Mouse (Mus musculus): ENCODE measurements around the gene Snx8.

Gene Snx8

DNA sequence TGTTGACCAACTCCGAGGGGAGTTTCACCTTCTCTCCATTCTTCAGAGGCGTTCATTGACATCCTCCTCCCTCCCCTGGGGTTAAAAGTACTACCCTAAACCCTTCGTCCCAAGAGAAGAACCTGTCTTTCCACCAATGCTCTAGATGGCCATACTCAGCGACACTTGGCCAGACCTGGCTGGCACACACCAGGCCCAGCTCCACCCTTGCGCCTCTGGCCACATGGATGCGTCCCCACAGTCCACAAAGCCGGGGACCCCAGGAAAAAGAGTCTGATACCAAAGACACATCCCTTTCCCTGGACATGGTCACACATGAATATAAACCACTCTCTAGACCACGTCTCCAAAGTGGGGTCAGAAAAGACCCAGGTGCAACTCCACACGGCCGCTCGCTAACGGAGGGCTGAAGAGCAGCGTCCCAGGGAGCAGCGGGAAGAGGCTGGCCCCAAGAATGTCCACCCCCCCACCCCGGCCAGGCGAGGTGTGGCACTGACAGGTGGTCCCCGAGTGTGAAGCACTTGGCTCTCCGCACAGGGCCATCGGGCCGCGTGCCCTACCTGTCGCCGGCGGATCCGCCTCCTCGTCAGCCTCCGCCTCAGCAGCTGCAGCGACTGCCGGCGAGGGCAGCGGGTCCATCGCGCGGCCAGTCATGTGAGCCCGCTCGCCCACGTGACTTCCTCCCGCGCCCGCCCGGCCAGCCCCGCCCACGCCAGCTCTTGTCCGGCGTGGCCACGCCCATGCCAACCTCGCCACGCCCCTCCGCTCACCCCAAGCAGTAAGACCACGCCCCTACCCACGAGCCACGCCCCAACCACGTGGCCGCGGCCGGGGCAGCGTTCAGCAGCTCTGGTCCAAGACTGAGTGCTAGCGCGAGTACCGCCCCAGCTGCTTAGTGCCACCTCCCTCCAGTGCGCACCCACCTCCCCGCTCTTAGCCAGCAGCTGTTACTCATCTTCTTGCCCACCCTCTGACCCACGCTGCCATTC lies at the start of gene Snx8:
Snx8 (minus strand) TSS at position 675 of the 989 bp plus-strand sequence.
- in situ Hi-C loops (cut with MboI, MseI): loop anchor here in 1 of 2 experiments (5.0 kb wide), 1 partner anchor 47 kb away; no protein-coding TSS in a partner anchor

DNA sequence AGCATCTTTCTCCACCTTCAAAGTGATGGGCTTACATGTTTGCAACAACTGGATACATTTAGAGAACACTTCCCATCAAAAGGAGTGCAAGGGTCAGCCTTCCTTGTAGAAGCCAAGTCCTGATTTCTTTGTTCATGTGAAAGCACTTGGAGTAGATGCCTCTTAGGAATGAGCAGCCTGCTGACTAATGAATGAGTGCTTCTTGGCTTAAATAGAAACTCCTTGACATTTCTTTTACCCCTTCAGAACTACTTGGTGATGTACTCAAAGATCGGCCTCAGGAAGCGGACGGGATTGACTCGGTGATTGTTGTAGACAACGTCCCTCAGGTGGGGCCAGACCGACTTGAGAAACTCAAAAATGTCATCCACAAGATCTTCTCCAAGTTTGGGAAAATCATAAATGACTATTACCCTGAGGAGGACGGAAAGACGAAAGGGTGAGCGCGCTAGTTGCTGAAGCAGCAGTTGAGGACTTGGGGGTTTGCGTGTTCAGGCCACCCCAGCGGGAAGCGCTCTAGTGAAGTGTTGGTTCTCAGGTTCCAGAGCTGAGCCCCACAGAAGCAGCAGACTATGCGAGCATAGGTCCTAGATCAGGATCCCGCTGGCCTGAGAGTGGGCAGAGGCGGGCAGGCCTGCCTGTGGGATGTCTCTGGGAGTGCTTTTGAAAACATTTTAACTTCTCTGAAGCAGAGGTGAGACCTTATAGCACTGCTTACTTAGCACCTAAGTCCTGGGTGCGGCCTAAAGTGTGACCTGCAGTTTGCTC lies 36.1 kb upstream of the Snx8 start:
- in situ Hi-C loops (cut with MboI, MseI): no loop called here

DNA sequence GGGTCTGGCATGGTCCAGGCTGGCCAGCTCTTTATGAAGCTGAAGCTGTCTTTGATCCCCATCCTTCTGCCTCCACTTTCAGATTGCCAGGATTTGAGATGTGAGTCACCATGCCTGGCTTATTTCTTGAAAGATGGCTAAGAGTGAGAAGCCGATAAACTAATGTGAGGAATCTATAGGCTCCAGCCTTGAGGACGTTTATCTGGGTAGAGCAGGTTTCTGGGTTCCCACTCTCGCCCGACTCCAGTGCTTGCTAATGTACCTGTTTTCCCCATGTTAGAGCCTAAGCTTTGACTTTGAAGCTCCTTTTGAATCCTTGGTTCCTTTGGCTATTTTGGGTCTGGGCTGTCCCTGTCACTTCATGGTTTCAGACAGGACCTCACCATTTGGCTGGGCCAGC lies 31.6 kb upstream of the Snx8 start:
- in situ Hi-C loops (cut with MboI, MseI): no loop called here

- in situ Hi-C loops (cut with MboI, MseI): loop anchor here in 1 of 2 experiments (10.0 kb wide), 1 partner anchor 595 kb away; the partner anchor contains the start of genes Gm26938 and Psmg3
Measured at GRCm38 (mm10) chr5:140419442-140420080, 30.5 kb upstream of the Snx8 start.

- in situ Hi-C loops (cut with MboI, MseI): loop anchor here in 1 of 2 experiments (10.0 kb wide), 1 partner anchor 594 kb away; the partner anchor contains the start of genes Gm26938 and Psmg3
Measured at GRCm38 (mm10) chr5:140418489-140419441, 29.7 kb upstream of the Snx8 start, which contains the start of gene Eif3b. Eif3b (plus strand) TSS chr5:140419328.

GRCm38 (mm10) chr5:140418106-140418488 lies 29.0 kb upstream of the Snx8 start:
- in situ Hi-C loops (cut with MboI, MseI): loop anchor here in 1 of 2 experiments (10.0 kb wide), 1 partner anchor 593 kb away; the partner anchor contains the start of genes Gm26938 and Psmg3

- in situ Hi-C loops (cut with MboI, MseI): loop anchor here in 1 of 2 experiments (10.0 kb wide), 1 partner anchor 590 kb away; the partner anchor contains the start of genes Gm26938 and Psmg3
Measured at GRCm38 (mm10) chr5:140414647-140415046, 25.6 kb upstream of the Snx8 start.

DNA sequence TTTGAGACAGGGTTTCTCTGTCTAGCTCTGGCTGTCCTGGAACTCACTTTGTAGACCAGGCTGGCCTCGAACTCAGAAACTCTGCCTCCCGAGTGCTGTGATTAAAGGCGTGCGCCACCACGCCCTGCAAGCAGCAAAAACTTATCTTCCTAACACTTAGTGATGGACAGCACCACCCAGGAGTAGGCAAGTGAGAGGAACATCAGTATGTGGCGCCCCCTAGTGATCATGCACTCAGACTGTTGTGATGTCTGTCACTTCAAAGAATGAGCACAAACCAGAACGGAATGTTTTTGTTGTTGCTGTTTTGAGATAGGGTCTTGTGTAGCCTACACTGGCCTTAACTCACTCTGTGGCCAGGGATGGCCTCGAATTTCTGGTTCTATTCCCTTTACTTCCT lies 22.3 kb upstream of the Snx8 start:
- in situ Hi-C loops (cut with MboI, MseI): loop anchor here in 1 of 2 experiments (10.0 kb wide), 1 partner anchor 587 kb away; the partner anchor contains the start of genes Gm26938 and Psmg3

GRCm38 (mm10) chr5:140408801-140409200 lies 19.7 kb upstream of the Snx8 start:
- in situ Hi-C loops (cut with MboI, MseI): no loop called here

GRCm38 (mm10) chr5:140406666-140407065 lies 17.6 kb upstream of the Snx8 start:
- in situ Hi-C loops (cut with MboI, MseI): no loop called here

DNA sequence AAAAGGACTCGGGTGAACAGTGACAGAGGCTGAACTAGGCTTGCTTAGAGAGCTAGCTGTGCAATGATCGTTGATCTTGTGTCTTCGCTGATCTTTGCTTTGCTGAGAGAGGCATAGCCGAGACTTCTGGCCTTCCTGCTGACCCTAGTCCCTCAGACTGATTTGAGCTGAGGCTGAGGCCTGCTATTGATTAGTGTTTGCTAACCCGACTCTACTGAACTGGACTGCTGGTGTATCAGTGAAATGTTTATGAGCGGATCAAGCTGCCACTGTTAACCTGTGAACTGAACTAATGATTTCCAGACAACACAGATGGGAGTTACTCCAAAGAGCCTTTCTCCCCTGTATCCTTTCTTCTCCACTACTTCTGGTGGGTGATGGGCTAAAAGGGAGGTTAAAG lies 16.1 kb upstream of the Snx8 start:
- in situ Hi-C loops (cut with MboI, MseI): no loop called here

GRCm38 (mm10) chr5:140402640-140403270 lies 13.7 kb upstream of the Snx8 start:
- in situ Hi-C loops (cut with MboI, MseI): no loop called here

DNA sequence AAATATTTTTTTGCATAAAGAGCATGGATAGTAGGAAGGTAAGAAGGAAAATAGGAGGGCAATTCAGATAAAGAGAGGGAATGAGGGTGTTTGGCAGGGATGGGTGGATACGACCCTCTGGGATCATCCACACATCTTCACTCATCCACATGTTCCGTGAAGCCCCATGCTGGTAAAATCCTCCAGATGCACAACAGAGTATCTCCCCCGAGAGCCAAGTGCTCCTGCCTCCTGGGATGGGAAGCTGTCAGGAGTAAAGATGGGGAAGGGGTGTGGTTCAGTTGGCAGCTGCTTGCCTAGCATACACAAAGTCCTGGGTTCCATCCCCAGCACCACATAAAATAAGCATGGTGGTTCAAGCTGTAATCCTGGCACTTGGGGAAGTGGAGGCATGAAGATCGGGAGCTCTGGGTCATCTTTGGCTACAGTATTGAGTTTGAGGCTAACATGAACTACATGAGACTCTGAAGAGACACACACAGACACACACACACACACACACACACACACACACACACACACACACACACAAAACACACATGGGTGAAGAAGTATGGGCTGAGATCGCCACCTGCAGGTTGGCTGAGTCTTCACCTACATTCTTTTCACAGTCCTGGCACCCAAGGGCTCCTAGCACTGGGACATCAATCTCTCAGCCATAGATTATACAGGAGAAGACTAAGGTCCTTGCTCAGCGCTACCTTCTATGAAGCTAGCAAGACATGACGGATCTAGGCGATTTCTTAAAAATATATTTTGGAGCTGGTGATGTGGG lies 7.3 kb upstream of the Snx8 start:
- in situ Hi-C loops (cut with MboI, MseI): loop anchor here in 1 of 2 experiments (10.0 kb wide), 1 partner anchor 562 kb away; no protein-coding TSS in a partner anchor

GRCm38 (mm10) chr5:140392701-140393100 lies 3.6 kb upstream of the Snx8 start:
- in situ Hi-C loops (cut with MboI, MseI): loop anchor here in 1 of 2 experiments (10.0 kb wide), 1 partner anchor 558 kb away; no protein-coding TSS in a partner anchor

GRCm38 (mm10) chr5:140391981-140392380 lies 2.9 kb upstream of the Snx8 start:
- in situ Hi-C loops (cut with MboI, MseI): loop anchor here in 1 of 2 experiments (10.0 kb wide), 1 partner anchor 557 kb away; no protein-coding TSS in a partner anchor

DNA sequence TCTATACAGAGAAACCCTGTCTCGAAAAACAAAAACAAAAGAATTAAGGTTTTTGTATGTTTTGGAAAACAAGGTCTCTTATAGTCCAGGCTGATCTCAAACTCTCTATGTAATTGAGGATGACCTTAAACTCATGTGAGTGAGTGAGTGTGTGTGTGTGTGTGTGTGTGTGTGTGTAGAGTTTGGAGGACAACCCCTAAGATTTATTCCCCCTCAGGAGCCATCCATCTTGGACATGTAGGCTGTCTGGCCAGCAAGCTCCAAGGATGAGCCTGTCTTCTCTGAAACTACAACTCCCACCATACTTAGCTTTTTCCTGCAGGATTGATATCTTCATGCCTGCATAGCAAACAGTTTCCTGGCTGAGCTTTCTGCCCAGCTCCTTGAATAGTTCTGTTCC lies 2.4 kb upstream of the Snx8 start:
- in situ Hi-C loops (cut with MboI, MseI): loop anchor here in 1 of 2 experiments (10.0 kb wide), 1 partner anchor 557 kb away; no protein-coding TSS in a partner anchor

GRCm38 (mm10) chr5:140389647-140390046 lies 585 bp upstream of the Snx8 start:
- in situ Hi-C loops (cut with MboI, MseI): loop anchor here in 1 of 2 experiments (5.0 to 10.0 kb wide), 2 partner anchors 47 to 555 kb away; no protein-coding TSS in a partner anchor
